Mouse (Mus musculus) brown adipose tissue, adult 24 weeks (tissue): Measurements from ENCODE around the gene Fcho2. TPM values are rescaled to one million over a fixed set of nuclear protein-coding genes. Genes with fewer than 3 reads are reported as not detected.
"Not testable (repeated sequence)": the region's sequence is repeated elsewhere in the genome, so short reads cannot be mapped to it uniquely, and the experiment has no call there.

Source experiments
- H3K27ac ChIP-seq: fragments of 200-500 bp; replicated peaks from 2 replicates; pipeline ENCODE4 v1.5.1; 2012; ENCODE audit warnings: low read depth, mild to moderate bottlenecking, low read length
- H3K4me1 ChIP-seq: fragments of 200-500 bp; 2 replicates; pipeline ENCODE4 v1.6.1; 2012; ENCODE audit warnings: low read length, mixed read lengths; ENCODE audit not compliant: control insufficient read depth, insufficient read depth, insufficient read length
- H3K4me3 ChIP-seq: fragments of 200-500 bp; 2 replicates; pipeline ENCODE4 v1.5.1; 2012; ENCODE audit warnings: low read depth, mild to moderate bottlenecking, low read length, moderate library complexity; ENCODE audit not compliant: insufficient read depth
- polyA plus RNA-seq: library from polyadenylated mRNA; stranded (reverse); fragments of >200 nt; gene quantifications from 2 replicates; pipeline ENCODE4 v1.2.4, GENCODE M21; 2012; ENCODE audit not compliant: missing spikeins, insufficient read depth, insufficient read length

Fcho2 gene
- 21.2 and 26.9 TPM in 2 replicates for polyA plus RNA-seq

- Histone ChIP-seq H3K4me1 (peaks cover 3% of the 10 kb centered on the region), H3K4me3 (peak within 1 kb of the TSS; percentile 84), H3K27ac (peak within 1 kb of the TSS; percentile 88)
Observed at GRCm38 (mm10) chr13:98815147-98815785, at the start of gene Fcho2. Gene Fcho2 (minus strand): TSS chr13:98815449.

DNA sequence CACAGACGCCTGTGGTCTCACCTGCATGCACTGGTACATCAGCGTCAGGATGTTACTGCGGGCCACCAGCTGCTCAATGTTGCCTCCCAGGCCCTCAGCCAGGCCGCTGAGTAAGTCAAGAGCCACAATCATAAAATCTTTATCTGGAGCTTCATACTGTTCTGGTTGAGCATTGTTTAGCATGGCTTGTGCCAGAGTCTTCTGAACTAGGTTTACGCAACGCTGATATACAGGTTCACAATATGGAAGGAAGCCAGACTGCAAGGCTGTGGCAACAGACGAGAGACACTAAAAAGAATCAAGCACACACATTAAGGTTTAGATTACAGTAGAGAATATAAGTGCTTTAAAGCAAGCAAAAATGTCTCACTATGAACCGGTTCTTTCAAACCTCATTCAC is 40.0 kb upstream of the Fcho2 start:
- H3K4me3 ChIP-seq: no peak overlapping the region
- H3K27ac ChIP-seq: no peak overlapping the region
- H3K4me1 ChIP-seq: no peaks in the 10 kb centered on the region

DNA sequence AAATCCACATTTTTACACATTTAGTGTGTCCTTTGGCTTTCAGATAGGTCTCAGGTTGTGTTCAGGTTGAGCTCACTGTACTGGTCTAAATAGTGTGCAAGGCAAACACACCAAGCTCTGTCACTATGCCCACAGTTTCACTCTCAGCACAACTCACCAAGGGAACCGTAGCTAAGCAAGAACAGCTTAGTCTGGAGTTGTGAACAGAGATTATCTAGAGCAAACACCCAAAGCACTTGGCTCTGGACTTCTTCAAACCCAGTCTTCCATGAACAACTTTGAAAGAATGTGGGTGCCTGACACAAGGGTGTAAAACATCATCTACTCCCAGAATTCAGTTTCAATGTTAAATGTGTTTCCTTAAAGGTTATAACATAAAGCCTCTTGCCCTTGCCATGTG is 30.5 kb upstream of the Fcho2 start:
- no peaks in the 10 kb centered on the region for H3K4me1 ChIP-seq
- H3K4me3 ChIP-seq: no peak overlapping the region
- no peak overlapping the region for H3K27ac ChIP-seq

GRCm38 (mm10) chr13:98836423-98837088 is 21.3 kb upstream of the Fcho2 start:
- Histone ChIP-seq H3K27ac (no peak overlapping the region), H3K4me3 (no peak overlapping the region), H3K4me1 (no peaks in the 10 kb centered on the region)

DNA sequence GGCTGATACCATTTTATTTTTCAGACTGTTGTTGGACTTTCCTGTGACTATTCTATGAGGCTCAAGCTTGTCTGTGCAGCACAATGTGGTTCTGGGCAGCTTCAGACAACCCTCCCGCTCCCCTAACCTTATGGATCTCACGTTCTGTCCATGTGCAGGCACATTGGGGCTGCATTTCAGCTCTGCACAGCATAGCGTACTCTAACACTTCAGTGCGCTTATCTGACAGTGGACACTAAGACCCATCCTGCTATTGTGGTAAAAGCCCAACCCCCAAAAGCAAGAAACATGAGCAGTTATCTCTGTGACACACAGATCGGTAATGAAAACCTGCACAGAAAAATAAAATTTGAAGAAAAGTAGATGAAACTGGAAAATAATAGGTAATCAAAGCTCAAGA is 20.5 kb upstream of the Fcho2 start:
- H3K27ac ChIP-seq: no peak overlapping the region
- H3K4me1 ChIP-seq: no peaks in the 10 kb centered on the region
- no peak overlapping the region for H3K4me3 ChIP-seq

- Histone ChIP-seq H3K27ac (no peak overlapping the region), H3K4me1 (no peaks in the 10 kb centered on the region), H3K4me3 (no peak overlapping the region)
Observed at GRCm38 (mm10) chr13:98834723-98835122, 19.5 kb upstream of the Fcho2 start.

DNA sequence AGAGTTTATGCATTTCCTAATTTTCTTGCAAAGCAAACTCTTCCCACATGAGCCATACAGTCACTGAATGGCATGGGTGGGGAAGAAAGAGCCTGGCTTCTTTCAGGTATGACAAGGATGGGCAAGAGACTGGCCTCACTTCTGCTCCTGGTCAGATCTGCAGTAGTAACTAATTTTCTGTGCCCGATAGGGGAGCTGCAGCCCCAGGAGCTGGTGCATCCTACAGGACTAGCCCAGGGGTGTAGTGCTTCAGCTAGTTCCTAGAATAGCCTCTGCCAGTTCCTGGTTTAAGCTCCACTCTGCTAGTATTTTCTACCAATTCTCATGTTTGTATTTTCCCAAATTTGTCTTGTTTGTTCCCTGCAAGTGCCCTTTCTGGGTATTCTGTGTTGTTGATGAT is 18.9 kb upstream of the Fcho2 start:
- Histone ChIP-seq H3K4me1 (no peaks in the 10 kb centered on the region), H3K4me3 (no peak overlapping the region), H3K27ac (no peak overlapping the region)

DNA sequence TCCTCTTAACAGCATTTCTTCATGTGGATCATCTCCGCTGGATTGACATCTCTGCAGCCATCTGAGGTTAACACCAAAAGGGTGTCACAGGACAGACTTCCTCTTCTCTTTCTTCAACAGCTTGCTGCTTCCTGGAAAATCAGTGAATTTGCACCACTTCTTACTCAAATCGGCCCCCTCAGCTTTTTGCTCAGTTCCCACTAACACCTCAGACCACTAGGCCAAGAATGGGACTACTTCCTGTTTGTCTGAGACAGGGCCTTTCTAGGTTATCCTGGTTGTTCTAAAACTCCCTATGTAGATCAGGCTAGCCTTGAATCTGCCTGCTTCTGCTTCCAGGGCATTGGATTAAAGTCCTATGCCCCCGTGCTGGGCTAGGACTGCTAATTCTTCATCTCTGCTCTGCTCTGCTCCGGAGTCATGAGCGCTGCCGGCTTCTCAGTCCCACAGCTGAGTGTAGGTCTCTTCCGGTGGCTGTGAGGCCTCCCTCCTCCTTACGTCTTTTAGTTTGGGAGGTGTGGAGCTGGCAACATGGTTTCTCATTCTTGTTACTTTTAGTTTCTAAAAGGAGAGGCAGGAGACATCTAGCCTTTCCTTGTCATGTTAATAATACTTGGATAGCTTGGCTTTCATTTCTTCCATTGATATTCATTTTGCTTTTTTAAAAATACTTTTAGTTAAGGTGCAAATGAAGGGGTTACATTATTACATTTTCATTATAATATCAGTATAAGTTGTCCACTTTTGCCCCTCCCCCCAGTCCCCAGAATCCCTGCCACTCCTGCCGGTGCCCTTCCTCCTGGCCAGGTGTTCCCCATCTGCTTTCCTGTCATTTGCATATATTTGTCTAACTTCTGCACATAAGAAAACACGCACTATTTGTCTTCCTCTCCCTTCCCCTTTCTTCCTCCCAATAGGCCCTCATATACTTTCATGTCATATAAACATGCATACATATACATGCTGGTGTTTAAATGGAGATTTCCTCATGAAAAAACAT is 17.5 kb upstream of the Fcho2 start:
- Histone ChIP-seq H3K4me1 (no peaks in the 10 kb centered on the region), H3K27ac (no peak overlapping the region), H3K4me3 (no peak overlapping the region)

GRCm38 (mm10) chr13:98829026-98829425 is 13.8 kb upstream of the Fcho2 start:
- not testable (repeated sequence) for H3K4me3 ChIP-seq, H3K4me1 ChIP-seq, H3K27ac ChIP-seq

GRCm38 (mm10) chr13:98825574-98825973 is 10.3 kb upstream of the Fcho2 start:
- Histone ChIP-seq H3K4me3 (no peak overlapping the region), H3K27ac (no peak overlapping the region), H3K4me1 (0 out of 2 replicates have a peak, but pooled peaks cover 1% of the 10 kb centered on the region)

- Histone ChIP-seq H3K27ac (0 out of 2 replicates have a peak overlapping the region, but pooled peaks have one; percentile 18), H3K4me3 (no peak overlapping the region)
Observed at GRCm38 (mm10) chr13:98819094-98819493, 3.8 kb upstream of the Fcho2 start.

GRCm38 (mm10) chr13:98818205-98818604 is 3.0 kb upstream of the Fcho2 start:
- no peak overlapping the region for H3K27ac ChIP-seq
- H3K4me1 ChIP-seq: peaks cover 6% of the 10 kb centered on the region
- no peak overlapping the region for H3K4me3 ChIP-seq

More at GRCm38 (mm10) chr13:98819094-98819493, 3.8 kb upstream of the Fcho2 start:
- peaks cover 6% of the 10 kb centered on the region for H3K4me1 ChIP-seq

DNA sequence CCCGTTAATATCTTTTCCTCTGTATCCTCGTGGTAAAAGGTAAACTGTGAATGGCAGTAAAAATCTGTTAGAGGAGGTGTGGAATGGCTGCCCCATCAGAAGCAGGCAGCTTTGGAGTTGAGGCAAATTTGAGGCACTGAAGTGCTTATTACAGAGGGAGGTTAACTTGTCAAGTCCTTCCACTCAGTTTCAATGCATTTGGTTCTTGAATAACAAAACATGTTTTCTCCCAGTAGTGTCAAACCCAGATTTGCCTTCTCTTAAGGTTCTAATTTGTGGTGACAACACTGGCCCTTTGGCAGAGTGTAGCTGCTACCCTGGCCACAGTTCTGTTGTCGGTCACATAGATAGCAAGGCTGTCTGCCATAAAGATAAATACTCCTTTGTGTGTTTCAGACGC is 2.5 kb upstream of the Fcho2 start:
- Histone ChIP-seq H3K4me1 (peaks cover 6% of the 10 kb centered on the region), H3K27ac (no peak overlapping the region), H3K4me3 (no peak overlapping the region)

GRCm38 (mm10) chr13:98816981-98817660 is 1.9 kb upstream of the Fcho2 start:
- H3K4me3 ChIP-seq, H3K4me1 ChIP-seq, H3K27ac ChIP-seq: not testable (repeated sequence)

- Histone ChIP-seq H3K4me3 (no peak overlapping the region), H3K27ac (no peak overlapping the region), H3K4me1 (peaks cover 6% of the 10 kb centered on the region)
Observed at GRCm38 (mm10) chr13:98816571-98816970, 1.3 kb upstream of the Fcho2 start.
